Mouse (Mus musculus): ENCODE results near the gene Olfr750. TPM values are rescaled to one million over a fixed set of nuclear protein-coding genes. Genes with fewer than 3 reads are reported as not detected.

The Olfr750 gene
- polyA plus RNA-seq, 2 experiments, result not detected

DNA sequence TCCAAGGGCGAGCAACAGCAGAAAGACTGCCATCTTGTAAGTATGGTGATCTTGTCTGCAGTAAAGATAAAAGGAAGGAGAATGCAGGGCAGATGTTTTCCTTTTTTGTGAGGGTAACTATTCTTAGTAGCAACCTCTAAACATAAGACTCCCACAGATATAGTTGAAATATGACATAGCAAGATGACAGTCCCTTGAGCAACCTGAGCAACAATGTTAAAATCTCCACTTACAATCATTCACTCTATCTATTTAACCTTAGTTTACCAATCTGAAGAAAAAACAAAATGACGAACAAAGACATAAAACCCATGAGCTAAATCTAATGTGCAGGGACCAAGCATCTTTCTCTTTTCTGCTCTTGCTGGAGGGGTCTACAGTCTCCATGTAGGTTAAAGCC is 24.2 kb downstream of the Olfr750 start, which contains the start of gene Rnase11:
Gene Rnase11, minus strand, starts transcription at position 101 of the 400 bp plus-strand sequence.
- Histone ChIP-seq H3K9ac (ENCODE audit: low read depth, low read length, severe bottlenecking) (no peak within 1 kb of the TSS), H3K4me1 (ENCODE audit: control insufficient read depth, insufficient read depth, low read length) (peaks cover 3% of the 10 kb centered on the region; the same call in 1 of the 2 replicates), H3K36me3 (ENCODE audit: control insufficient read depth, insufficient read depth, low read length) (no peaks in the 10 kb centered on the region), H3K27me3 (ENCODE audit: control insufficient read depth, insufficient read depth, low read length) (no peaks in the 10 kb centered on the region), H3K4me2 (replicated peaks; ENCODE audit: low read depth, low read length, severe bottlenecking) (no peak within 1 kb of the TSS), H3K4me3 (replicated peaks; ENCODE audit: low read length) (no peak within 1 kb of the TSS), H3K27ac (replicated peaks; ENCODE audit: low read depth, low read length) (no peak within 1 kb of the TSS), H3K9me3 (ENCODE audit: control insufficient read depth, low read length) (no peaks in the 10 kb centered on the region)
- ATAC-seq (ENCODE audit: low FRiP score, low read depth), result no peak
- 84% methylated on average over 2 of the region's 2 CpGs for WGBS
- TF ChIP-seq POLR2A (IDR thresholded peaks at IDR 0.05; ENCODE audit: borderline replicate concordance, extremely low read depth, insufficient read depth, insufficient read length), result no peak
- DNase-seq (ENCODE audit: low spot score), result no peak

DNA sequence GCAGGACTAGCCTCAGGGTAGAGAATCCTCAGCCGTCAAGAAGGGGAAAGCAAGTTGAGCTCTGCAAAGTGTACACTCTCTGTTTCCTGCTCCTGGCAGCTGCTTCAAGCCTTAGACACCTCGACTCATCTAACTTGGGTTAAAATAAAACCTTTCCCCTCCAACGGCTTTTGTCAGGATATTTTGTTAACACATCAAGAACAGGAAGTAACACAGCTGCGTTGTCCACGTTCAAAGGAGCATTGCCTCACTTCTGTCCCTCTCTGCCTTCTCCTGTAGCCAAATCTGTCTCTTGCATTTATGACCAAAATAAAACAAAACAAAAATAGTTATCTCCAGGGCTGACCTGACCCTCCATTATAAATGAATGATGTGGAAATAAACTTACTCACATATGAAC is 26.4 kb downstream of the Olfr750 start:
- Histone ChIP-seq H3K36me3 (ENCODE audit: control insufficient read depth, insufficient read depth, low read length) (no peaks in the 10 kb centered on the region), H3K4me2 (replicated peaks; ENCODE audit: low read depth, low read length, severe bottlenecking) (no peak overlapping the region), H3K27me3 (ENCODE audit: control insufficient read depth, insufficient read depth, low read length) (no peaks in the 10 kb centered on the region), H3K27ac (replicated peaks; ENCODE audit: low read depth, low read length) (no peak overlapping the region), H3K9ac (ENCODE audit: low read depth, low read length, severe bottlenecking) (no peak overlapping the region), H3K9me3 (ENCODE audit: control insufficient read depth, low read length) (no peaks in the 10 kb centered on the region), H3K4me1 (ENCODE audit: control insufficient read depth, insufficient read depth, low read length) (no peaks in the 10 kb centered on the region), H3K4me3 (replicated peaks; ENCODE audit: low read length) (no peak overlapping the region)
- DNase-seq (ENCODE audit: low spot score), result no peak
- no peak for ATAC-seq (ENCODE audit: low FRiP score, low read depth)
- 49% methylated on average over 5 of the region's 5 CpGs for WGBS
- TF ChIP-seq POLR2A (IDR thresholded peaks at IDR 0.05; ENCODE audit: borderline replicate concordance, extremely low read depth, insufficient read depth, insufficient read length), result no peak

DNA sequence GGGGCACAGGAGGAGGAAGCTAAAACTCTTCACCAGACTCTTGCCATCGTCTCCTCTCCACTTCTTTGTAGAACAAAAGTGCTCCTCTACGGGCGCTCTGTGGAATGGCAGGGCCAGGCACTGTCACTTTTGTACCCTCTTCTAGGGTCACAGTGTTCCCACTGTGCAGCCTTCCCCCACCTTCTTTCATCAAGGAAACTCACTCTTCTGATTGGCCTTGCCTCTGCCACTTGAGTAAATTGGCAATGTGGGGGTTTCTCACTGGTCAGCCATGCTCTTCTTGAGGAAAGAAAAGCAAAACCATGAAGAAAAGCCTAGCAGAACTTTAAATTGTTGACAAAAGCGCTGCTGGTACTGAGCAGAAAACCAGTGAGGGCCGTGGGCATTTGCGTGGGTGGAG is 32.5 kb downstream of the Olfr750 start, which contains the start of gene Rnase9:
Gene Rnase9, minus strand, starts transcription at position 101 of the 400 bp plus-strand sequence.
- H3K9me3 ChIP-seq (ENCODE audit: control insufficient read depth, low read length), result no peaks in the 10 kb centered on the region
- 81% methylated on average over 6 of the region's 6 CpGs for WGBS
- ATAC-seq (ENCODE audit: low FRiP score, low read depth) (no peak), DNase-seq (ENCODE audit: low spot score) (no peak)
- no peak for TF ChIP-seq POLR2A (IDR thresholded peaks at IDR 0.05; ENCODE audit: borderline replicate concordance, extremely low read depth, insufficient read depth, insufficient read length)
- no peaks in the 10 kb centered on the region for H3K36me3 ChIP-seq (ENCODE audit: control insufficient read depth, insufficient read depth, low read length)
- no peak within 1 kb of the TSS for H3K27ac ChIP-seq (replicated peaks; ENCODE audit: low read depth, low read length)
- H3K4me3 ChIP-seq (replicated peaks; ENCODE audit: low read length), result no peak within 1 kb of the TSS
- no peaks in the 10 kb centered on the region for H3K4me1 ChIP-seq (ENCODE audit: control insufficient read depth, insufficient read depth, low read length)
- H3K4me2 ChIP-seq (replicated peaks; ENCODE audit: low read depth, low read length, severe bottlenecking), result no peak within 1 kb of the TSS
- H3K27me3 ChIP-seq (ENCODE audit: control insufficient read depth, insufficient read depth, low read length), result no peaks in the 10 kb centered on the region
- no peak within 1 kb of the TSS for H3K9ac ChIP-seq (ENCODE audit: low read depth, low read length, severe bottlenecking)

DNA sequence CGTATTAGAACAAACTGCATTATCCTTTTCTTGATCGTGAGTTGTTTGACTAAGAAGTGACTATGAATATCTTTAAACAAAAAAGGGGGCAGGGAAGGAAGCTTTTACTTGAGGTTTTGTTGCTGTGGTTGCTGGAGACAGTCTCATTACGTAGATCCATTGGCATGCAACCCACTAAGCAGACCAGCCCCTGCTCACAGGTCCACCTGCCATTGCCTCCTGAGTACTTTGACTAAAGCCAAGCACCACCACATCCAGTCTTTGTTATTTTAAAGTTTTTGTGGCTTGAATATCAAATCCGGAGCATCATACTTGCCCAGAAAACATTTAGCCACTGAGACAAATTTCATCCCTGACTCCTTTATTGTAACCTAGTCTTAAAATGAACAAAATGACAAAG is 38.0 kb downstream of the Olfr750 start:
- Histone ChIP-seq H3K4me3 (replicated peaks; ENCODE audit: low read length) (no peak overlapping the region), H3K4me2 (replicated peaks; ENCODE audit: low read depth, low read length, severe bottlenecking) (no peak overlapping the region), H3K4me1 (ENCODE audit: control insufficient read depth, insufficient read depth, low read length) (no peaks in the 10 kb centered on the region), H3K27ac (replicated peaks; ENCODE audit: low read depth, low read length) (no peak overlapping the region), H3K9ac (ENCODE audit: low read depth, low read length, severe bottlenecking) (no peak overlapping the region), H3K9me3 (ENCODE audit: control insufficient read depth, low read length) (no peaks in the 10 kb centered on the region), H3K36me3 (ENCODE audit: control insufficient read depth, insufficient read depth, low read length) (no peaks in the 10 kb centered on the region), H3K27me3 (ENCODE audit: control insufficient read depth, insufficient read depth, low read length) (no peaks in the 10 kb centered on the region)
- WGBS, result 81% methylated on average over 4 of the region's 4 CpGs
- ATAC-seq (ENCODE audit: low FRiP score, low read depth) (no peak), DNase-seq (ENCODE audit: low spot score) (no peak)
- TF ChIP-seq POLR2A (IDR thresholded peaks at IDR 0.05; ENCODE audit: borderline replicate concordance, extremely low read depth, insufficient read depth, insufficient read length), result no peak

DNA sequence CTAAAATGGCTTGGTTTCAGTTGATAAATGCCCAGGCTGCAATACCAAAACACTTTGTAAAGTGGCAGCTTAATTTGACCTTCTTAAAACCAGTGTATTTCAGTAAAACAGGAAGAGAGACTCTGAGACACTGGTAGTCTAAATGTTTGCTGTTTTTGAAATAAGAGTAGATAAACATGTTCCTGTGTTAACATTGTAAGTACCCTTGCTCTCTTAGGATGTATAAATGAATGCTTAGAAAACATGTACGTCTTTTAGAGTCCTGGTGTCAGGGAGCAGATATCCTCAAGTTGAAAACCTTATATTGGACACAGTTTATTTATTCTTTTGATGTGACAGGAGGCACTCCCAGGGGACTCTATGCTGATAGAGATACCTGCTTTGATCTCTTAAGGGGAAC is 39.0 kb downstream of the Olfr750 start:
- 24% methylated on average over 1 of the region's 1 CpGs for WGBS
- H3K9me3 ChIP-seq (ENCODE audit: control insufficient read depth, low read length), result no peaks in the 10 kb centered on the region

More for the DNA sequence above, 39.0 kb downstream of the Olfr750 start:
- ATAC-seq (ENCODE audit: low FRiP score, low read depth), result no peak
- Histone ChIP-seq H3K27ac (replicated peaks; ENCODE audit: low read depth, low read length) (no peak overlapping the region), H3K4me2 (replicated peaks; ENCODE audit: low read depth, low read length, severe bottlenecking) (no peak overlapping the region), H3K9ac (ENCODE audit: low read depth, low read length, severe bottlenecking) (no peak overlapping the region), H3K27me3 (ENCODE audit: control insufficient read depth, insufficient read depth, low read length) (no peaks in the 10 kb centered on the region), H3K36me3 (ENCODE audit: control insufficient read depth, insufficient read depth, low read length) (no peaks in the 10 kb centered on the region), H3K4me1 (ENCODE audit: control insufficient read depth, insufficient read depth, low read length) (no peaks in the 10 kb centered on the region), H3K4me3 (replicated peaks; ENCODE audit: low read length) (no peak overlapping the region)
- TF ChIP-seq POLR2A (IDR thresholded peaks at IDR 0.05; ENCODE audit: borderline replicate concordance, extremely low read depth, insufficient read depth, insufficient read length), result no peak
- no peak for DNase-seq (ENCODE audit: low spot score)

All from limb, embryonic 14.5 days (tissue).